Mouse (Mus musculus) heart, postnatal 0 days (tissue): ENCODE measurements around the gene Pcyt1a.

Experiments used
- CTCF ChIP-seq: IDR thresholded peaks from 2 replicates; pipeline ENCODE4 v1.5.1; 2016; ENCODE audit warnings: antibody characterized with exemption, control low read depth, low read depth
- EP300 ChIP-seq: IDR thresholded peaks from 2 replicates; pipeline ENCODE4 v1.6.1; 2016; ENCODE audit warnings: antibody characterized with exemption, low read depth

GRCm38 (mm10) chr16:32454646-32455045, 23.9 kb downstream of the Pcyt1a start:
- TF ChIP-seq CTCF (no peak), EP300 (no peak)
